Mouse (Mus musculus): ENCODE measurements at regions not wholly inside any gene's neighbourhood (a gene's known extent, or its start where the extent isn't known, plus 50 kb on each side); places are given as distances from the start of the nearest gene placed in this dataset.

GRCm38 (mm10) chr5:119171626-119172025 is 498.8 kb upstream of the Tbx3 start:
- TF ChIP-seq CTCF (IDR thresholded peaks at IDR 0.05; ENCODE audit: extremely low read depth, insufficient read depth, low read length) = no peak
- no peak for TF ChIP-seq POLR2A (IDR thresholded peaks at IDR 0.05; ENCODE audit: extremely low read depth, insufficient read depth, low read length)
